Mouse (Mus musculus) urinary bladder, postnatal 4 days (tissue): ENCODE results near the gene Thada.

Experiments
- DNase-seq, 2 experiments: peaks; one replicate each; pipeline ENCODE4 v3.0.0; 2021 to 2022; ENCODE audit warnings: low spot score in 2 of 2

The Thada gene

GRCm38 (mm10) chr17:84351276-84351675, 114.7 kb downstream of the Thada start:
- DNase-seq, result no peak

DNA sequence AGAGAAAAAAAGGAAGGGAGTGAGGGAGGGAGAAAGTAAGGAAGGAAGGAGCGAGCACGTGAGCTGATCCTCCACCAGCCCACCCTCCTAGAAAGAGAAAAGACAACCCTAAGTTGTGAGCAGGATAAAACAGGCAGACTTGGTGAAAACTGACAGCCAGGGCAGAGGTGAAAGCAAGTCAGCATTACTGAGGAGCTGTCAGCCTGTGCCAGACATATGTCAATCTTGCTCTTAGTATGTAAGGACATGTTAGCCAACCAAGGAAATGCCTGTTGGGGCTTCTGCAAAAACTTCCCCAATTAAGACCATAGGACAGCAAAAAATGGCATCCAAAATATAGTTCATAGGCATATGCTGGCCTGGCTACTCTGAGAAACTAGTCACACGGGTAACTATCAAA, 117.1 kb downstream of the Thada start:
- DNase-seq, result no peak

DNA sequence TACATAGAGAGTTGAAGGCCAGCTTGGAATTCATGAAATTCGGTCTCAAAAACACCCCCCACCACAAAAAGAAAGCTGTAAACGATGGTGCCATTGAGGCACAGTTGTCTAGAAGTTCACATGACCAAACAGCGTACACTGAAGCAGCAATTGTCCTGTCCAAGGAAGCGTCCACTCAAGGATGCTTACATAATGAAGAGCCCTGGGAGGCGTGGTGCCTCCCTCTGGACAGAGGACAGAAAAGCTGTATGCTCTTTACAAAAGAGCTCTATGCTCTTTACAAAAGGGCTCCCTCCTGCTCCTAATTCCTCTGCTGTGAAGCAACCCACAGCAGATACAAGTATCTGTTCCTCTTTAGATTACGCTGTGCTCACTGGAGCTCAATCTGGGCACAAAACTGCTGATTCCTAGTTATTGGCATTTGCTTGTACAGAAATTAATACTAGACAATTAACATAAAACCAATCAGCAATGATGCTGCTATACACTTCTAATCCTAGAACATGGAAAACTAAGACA, 123.6 kb downstream of the Thada start:
- no peak for DNase-seq

DNA sequence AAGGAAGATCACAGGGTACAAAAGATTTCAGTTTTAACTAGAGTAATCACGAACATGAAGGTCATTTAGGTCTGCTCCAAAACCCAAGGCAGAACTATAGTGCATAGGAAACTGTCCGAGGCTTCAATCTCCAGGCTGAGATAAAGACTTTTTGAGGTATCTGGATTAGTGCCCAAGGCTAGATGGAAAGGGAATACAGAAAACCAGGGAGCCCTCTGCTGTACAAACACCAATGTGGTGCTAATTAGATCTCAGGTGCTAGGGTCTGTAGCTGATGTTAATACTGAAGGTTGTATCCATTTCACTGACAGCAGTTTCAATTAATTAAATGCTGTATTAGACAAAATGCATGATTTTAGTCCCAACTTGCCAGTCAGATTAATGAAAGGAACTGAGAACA, 124.3 kb downstream of the Thada start:
- DNase-seq, result no peak

- DNase-seq, result no peak
Observed at GRCm38 (mm10) chr17:84340574-84340973, 125.4 kb downstream of the Thada start.

GRCm38 (mm10) chr17:84335996-84336395, 130.0 kb downstream of the Thada start:
- DNase-seq, result no peak

- DNase-seq, result no peak
Observed at GRCm38 (mm10) chr17:84335076-84335475, 130.9 kb downstream of the Thada start.

- no peak for DNase-seq
Observed at GRCm38 (mm10) chr17:84334241-84335014, 131.6 kb downstream of the Thada start.

DNA sequence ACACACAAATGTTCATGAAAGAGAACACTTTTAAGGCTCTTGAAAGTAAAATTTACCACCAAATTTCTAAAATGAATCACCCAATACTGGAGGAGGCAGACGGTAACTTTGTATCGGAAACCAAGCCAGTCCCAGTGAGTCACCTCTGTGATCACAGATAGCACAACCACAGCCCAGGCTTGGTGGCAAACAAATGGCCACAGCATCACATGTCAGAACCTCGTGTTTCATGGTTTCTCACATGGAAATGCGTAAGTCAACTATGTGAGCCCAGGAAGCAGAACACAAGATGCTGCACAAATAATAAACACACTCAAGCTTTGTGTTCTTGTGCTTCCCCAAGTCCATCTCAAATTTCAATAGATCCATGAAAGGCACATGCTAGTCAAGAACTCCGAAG, 133.1 kb downstream of the Thada start:
- DNase-seq, result no peak

DNA sequence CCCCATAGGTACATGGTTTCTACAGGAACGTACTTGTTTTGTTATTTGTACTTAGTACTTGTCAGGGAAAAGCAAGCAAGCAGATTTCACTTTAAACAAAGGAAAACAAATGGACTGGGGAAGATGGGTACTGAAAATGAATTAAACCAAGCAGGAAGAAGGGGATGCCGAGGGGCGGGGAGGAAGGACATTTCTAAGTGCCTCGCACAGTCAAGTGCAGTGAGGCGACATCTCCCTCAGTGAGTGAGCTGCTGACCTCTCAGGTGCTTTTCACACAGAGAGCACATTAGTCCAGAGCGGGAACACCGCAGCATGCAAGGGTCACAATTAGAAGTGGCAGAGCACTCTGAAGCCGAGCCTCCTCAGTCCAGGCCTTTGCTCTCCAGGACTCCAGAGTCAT, 135.0 kb downstream of the Thada start:
- no peak for DNase-seq

DNA sequence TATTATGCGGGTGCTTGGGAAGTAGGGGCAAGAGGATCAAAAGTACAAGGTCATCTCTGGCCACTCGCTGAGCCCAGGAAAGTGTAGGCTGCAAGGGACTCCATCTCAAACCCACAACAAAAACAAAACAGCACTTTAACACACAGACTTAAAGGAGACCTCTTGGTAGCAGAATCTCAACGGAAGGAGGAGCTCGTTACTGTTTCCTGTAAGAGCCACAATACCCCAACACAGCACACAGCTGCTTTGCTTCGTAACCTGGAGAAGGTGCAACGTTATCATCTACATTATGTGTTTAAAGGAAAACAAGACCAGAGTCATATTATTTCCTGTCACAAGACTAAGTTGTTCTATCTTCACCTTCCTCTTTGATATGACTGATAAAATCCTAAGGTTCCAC, 135.5 kb downstream of the Thada start:
- no peak for DNase-seq

DNA sequence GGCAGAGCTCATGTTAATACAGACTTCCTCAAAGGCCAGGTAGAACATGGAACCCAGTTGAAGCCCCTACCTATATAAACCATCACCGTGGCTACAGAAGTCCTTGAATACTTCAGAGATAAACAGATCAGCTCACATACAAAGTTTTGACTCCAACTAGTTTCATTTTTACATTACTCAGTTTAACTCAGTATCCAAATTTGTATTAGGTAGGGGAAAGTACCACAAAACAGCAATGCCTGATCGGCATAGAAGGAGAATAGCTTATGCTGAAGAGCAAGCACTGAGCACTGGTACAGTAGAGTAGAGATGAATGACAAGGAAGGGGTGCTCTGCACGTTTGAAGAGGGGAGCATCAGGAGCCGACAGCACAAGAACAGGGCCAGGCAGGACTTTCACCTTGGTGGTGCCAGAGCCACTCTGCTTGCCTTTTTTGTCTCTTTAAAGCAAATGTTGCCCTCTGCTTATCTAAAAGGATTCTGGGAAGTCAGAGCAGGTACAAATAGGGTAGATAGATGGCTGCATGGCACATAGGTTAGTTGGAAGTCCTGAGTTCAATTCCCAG, 136.0 kb downstream of the Thada start:
- no peak for DNase-seq

DNA sequence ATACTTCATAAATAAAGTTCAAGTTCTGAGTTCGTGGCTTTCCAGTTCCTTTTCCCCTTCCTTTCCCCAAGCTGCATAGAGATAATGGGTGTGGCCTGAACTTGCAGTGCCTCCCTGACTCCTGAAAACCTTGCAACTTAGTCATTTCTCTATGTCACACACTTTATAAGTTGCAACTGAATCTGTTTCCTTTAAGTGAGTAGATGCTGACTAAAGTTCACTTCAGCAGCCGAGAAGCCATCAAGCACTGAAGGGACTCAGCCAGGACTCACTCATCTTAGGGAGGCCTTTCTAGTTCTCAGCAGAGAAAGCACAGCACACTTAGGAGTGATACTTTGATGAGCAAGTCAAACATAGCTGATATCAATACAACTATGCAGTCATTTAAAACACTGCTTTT, 137.5 kb downstream of the Thada start:
- no peak for DNase-seq

- DNase-seq, result no peak
Observed at GRCm38 (mm10) chr17:84327051-84327925, 138.7 kb downstream of the Thada start.

- DNase-seq, result no peak
Observed at GRCm38 (mm10) chr17:84322176-84322575, 143.8 kb downstream of the Thada start.

GRCm38 (mm10) chr17:84321351-84321750, 144.7 kb downstream of the Thada start:
- no peak for DNase-seq

- DNase-seq, result no peak
Observed at GRCm38 (mm10) chr17:84320576-84320975, 145.4 kb downstream of the Thada start.

- no peak for DNase-seq
Observed at GRCm38 (mm10) chr17:84314341-84314740, 151.7 kb downstream of the Thada start.

GRCm38 (mm10) chr17:84313494-84313893, 152.5 kb downstream of the Thada start:
- no peak for DNase-seq

- DNase-seq, result no peak
Observed at GRCm38 (mm10) chr17:84306151-84306550, 159.9 kb downstream of the Thada start.

GRCm38 (mm10) chr17:84305074-84305473, 160.9 kb downstream of the Thada start:
- DNase-seq, result no peak

DNA sequence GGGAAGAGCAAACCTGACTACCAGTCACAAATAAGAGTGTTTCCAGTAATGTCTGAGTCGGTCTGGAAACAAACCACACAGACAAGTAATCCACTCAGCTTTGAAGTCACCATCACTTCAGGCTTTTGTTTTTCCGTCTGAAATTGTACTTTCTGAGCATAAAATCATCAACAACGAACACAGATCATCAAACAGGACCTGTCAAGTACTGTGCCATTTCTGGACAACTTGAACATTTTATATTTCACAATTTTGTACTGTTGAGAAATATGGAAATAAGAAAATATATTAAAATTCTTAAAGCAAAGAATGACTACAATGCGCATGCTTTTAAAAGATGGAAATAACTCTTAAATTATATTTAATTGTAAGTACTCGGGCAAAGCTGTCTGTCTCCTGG, 161.9 kb downstream of the Thada start:
- DNase-seq, result no peak
